Mouse (Mus musculus): ENCODE data around the gene Fmn2. TPM values are rescaled to one million over a fixed set of nuclear protein-coding genes. Genes with fewer than 3 reads are reported as not detected.

Fmn2 gene
- total RNA-seq (2014; rRNA removed) (19.9 and 25.3 TPM in 2 replicates), polyA plus RNA-seq (2015; fragmentation: Nextera tagmentation; extraction: Ambion mirVana) (6.0 and 8.2 TPM in 2 replicates)

DNA sequence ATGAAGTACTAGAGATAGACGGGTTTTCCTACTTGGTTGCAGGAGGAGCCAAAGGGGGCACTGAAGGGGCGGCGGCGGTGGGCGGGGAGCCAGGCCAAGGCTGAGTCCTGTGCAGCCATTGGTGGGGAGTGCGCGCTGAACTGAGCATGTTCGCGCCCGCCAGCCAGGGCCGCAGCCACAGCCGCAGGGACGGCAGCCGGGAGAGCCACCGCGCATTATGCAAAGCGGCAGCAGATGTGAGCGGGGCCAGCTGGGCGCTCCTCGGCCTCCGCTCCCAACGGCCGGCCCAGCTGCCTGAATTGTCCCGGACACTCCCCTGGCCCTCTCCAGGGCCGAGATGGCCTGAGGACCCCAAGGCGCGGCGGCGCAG is at the start of gene Fmn2:
Gene Fmn2 (plus strand): TSS at position 165 of the 370 bp plus-strand sequence.
- no peaks in the 10 kb centered on the region for H3K27me3 ChIP-seq (ENCODE audit: insufficient read depth, low read length)
- H3K4me2 ChIP-seq (ENCODE audit: low read depth, low read length, poor library complexity, severe bottlenecking): peak within 1 kb of the TSS; percentile 91
- peak within 1 kb of the TSS; percentile 91 for H3K9ac ChIP-seq (replicated peaks; ENCODE audit: low read length, poor library complexity, severe bottlenecking)
- TF ChIP-seq CTCF (IDR thresholded peaks at IDR 0.05): no peak
- peak within 1 kb of the TSS; percentile 91 for H3K27ac ChIP-seq (ENCODE audit: low read depth, low read length)
- DNase-seq (ENCODE audit: low spot score) (peak; percentile 92), ATAC-seq (ENCODE audit: low FRiP score) (peak; percentile 93)
- H3K9me3 ChIP-seq (ENCODE audit: low read length): no peaks in the 10 kb centered on the region
- H3K4me1 ChIP-seq (ENCODE audit: insufficient read depth, low read length): peaks cover 12% of the 10 kb centered on the region; the same call in 1 of the 2 replicates
- WGBS: under 1% methylated on average over 29 of the region's 29 CpGs
- no peaks in the 10 kb centered on the region for H3K36me3 ChIP-seq (ENCODE audit: insufficient read depth, low read length)
- H3K4me3 ChIP-seq (ENCODE audit: low read depth, low read length): peak within 1 kb of the TSS; percentile 89

DNA sequence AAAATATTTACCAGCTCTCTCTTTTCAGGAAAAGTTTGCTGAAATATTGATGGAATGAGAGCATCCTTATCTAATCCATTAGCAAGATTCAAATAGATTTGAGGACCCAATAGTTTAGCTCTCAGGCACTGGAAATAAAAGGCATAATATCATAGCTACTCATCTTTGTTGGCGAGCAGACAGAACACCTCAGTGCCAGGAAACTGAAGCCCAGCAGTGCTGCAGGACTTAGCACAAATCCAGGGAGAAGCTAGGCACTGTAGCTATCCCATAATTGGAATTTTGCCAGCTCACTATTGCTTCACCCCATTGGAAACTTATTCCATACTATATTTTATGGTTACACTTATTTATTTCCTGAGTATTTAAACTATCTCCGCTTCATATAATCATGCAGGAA is 46.5 kb upstream of the Fmn2 start:
- H3K4me2 ChIP-seq (ENCODE audit: low read depth, low read length, poor library complexity, severe bottlenecking): no peak overlapping the region
- no peak for DNase-seq (ENCODE audit: low spot score)

DNA sequence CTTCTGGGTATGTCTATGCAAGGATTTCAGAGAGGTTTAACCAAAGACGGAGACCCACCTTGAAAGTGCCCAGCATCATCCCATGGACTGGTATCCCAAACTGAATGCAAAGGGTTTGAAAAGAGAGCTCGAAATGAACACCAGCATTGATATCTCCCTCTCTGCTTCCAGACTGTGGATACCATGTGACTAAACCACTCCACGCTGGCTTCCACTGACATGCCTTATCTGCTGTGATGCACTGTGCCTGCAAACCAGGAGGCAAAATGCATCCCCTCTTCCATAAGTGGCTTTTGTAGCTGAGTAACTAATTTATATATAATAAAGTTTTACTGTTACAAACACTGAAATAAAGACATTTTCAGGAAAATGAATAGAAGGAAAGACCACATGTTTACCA is 36.2 kb upstream of the Fmn2 start:
- no peak for ATAC-seq (ENCODE audit: low FRiP score)
- Histone ChIP-seq H3K4me3 (ENCODE audit: low read depth, low read length) (no peak overlapping the region), H3K27ac (ENCODE audit: low read depth, low read length) (no peak overlapping the region), H3K9me3 (ENCODE audit: low read length) (no peaks in the 10 kb centered on the region), H3K36me3 (ENCODE audit: insufficient read depth, low read length) (no peaks in the 10 kb centered on the region), H3K4me1 (ENCODE audit: insufficient read depth, low read length) (no peaks in the 10 kb centered on the region), H3K9ac (replicated peaks; ENCODE audit: low read length, poor library complexity, severe bottlenecking) (no peak overlapping the region), H3K27me3 (ENCODE audit: insufficient read depth, low read length) (0 out of 2 replicates have a peak, but pooled peaks cover 11% of the 10 kb centered on the region), H3K4me2 (ENCODE audit: low read depth, low read length, poor library complexity, severe bottlenecking) (no peak overlapping the region)
- TF ChIP-seq CTCF (IDR thresholded peaks at IDR 0.05): no peak
- DNase-seq (ENCODE audit: low spot score): no peak
- WGBS: 83% methylated on average over 3 of the region's 3 CpGs

More for the DNA sequence above, 46.5 kb upstream of the Fmn2 start:
- 91% methylated on average over 2 of the region's 2 CpGs for WGBS
- no peak overlapping the region for H3K27ac ChIP-seq (ENCODE audit: low read depth, low read length)
- no peak overlapping the region for H3K4me3 ChIP-seq (ENCODE audit: low read depth, low read length)
- no peaks in the 10 kb centered on the region for H3K36me3 ChIP-seq (ENCODE audit: insufficient read depth, low read length)
- TF ChIP-seq CTCF (IDR thresholded peaks at IDR 0.05): no peak
- no peaks in the 10 kb centered on the region for H3K27me3 ChIP-seq (ENCODE audit: insufficient read depth, low read length)
- no peaks in the 10 kb centered on the region for H3K9me3 ChIP-seq (ENCODE audit: low read length)
- no peak overlapping the region for H3K9ac ChIP-seq (replicated peaks; ENCODE audit: low read length, poor library complexity, severe bottlenecking)
- no peak for ATAC-seq (ENCODE audit: low FRiP score)
- H3K4me1 ChIP-seq (ENCODE audit: insufficient read depth, low read length): no peaks in the 10 kb centered on the region

DNA sequence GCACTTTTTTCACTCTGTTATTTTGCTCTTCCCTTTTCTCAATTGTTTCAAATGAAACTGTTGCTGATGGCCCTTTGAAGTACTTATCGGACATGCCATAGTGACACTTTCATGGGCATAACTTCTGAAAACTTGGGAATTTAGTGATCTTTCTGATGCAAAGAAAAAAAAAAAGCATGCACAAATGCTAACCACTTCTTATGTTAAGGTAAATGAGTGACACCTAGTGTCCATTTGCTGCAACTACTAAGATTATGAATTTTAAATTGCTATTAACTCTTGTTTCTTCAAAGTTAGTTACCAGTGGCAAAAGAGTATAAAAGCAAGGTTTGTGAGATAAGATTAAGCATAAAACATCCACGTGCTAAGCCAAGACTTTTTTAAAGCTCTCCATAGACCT is 35.4 kb upstream of the Fmn2 start:
- TF ChIP-seq CTCF (IDR thresholded peaks at IDR 0.05): peak; percentile 88
- no peak for ATAC-seq (ENCODE audit: low FRiP score)
- Histone ChIP-seq H3K4me2 (ENCODE audit: low read depth, low read length, poor library complexity, severe bottlenecking) (no peak overlapping the region), H3K4me3 (ENCODE audit: low read depth, low read length) (no peak overlapping the region), H3K27ac (ENCODE audit: low read depth, low read length) (no peak overlapping the region), H3K4me1 (ENCODE audit: insufficient read depth, low read length) (no peaks in the 10 kb centered on the region), H3K36me3 (ENCODE audit: insufficient read depth, low read length) (no peaks in the 10 kb centered on the region), H3K9ac (replicated peaks; ENCODE audit: low read length, poor library complexity, severe bottlenecking) (no peak overlapping the region), H3K27me3 (ENCODE audit: insufficient read depth, low read length) (0 out of 2 replicates have a peak, but pooled peaks cover 11% of the 10 kb centered on the region), H3K9me3 (ENCODE audit: low read length) (no peaks in the 10 kb centered on the region)
- WGBS: 26% methylated on average over 2 of the region's 2 CpGs
- DNase-seq (ENCODE audit: low spot score): peak; percentile 74

DNA sequence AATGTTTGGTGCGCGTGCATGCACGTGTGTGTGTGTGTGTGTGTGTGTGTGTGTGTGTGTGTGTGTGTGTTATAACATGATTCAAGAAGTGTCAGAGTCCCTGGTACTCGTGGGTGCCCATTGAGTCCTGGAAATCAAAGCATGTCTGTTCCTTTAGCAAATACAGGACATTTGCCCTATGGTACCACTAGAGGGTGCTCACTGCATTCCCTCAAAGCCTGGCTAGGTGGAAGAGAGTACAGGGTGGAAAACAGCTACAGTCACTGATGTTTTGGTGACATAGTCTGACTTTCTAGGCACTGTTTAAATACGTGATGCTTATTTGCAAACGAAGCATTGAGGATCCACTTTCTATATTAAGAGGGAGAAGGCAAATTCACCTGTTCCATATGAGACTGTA is 31.9 kb upstream of the Fmn2 start:
- Histone ChIP-seq H3K4me2 (ENCODE audit: low read depth, low read length, poor library complexity, severe bottlenecking) (no peak overlapping the region), H3K36me3 (ENCODE audit: insufficient read depth, low read length) (no peaks in the 10 kb centered on the region), H3K4me3 (ENCODE audit: low read depth, low read length) (no peak overlapping the region), H3K9ac (replicated peaks; ENCODE audit: low read length, poor library complexity, severe bottlenecking) (no peak overlapping the region), H3K4me1 (ENCODE audit: insufficient read depth, low read length) (no peaks in the 10 kb centered on the region), H3K9me3 (ENCODE audit: low read length) (no peaks in the 10 kb centered on the region), H3K27ac (ENCODE audit: low read depth, low read length) (no peak overlapping the region), H3K27me3 (ENCODE audit: insufficient read depth, low read length) (0 out of 2 replicates have a peak, but pooled peaks cover 11% of the 10 kb centered on the region)
- peak; percentile 89 for DNase-seq (ENCODE audit: low spot score)
- peak; percentile 99 for TF ChIP-seq CTCF (IDR thresholded peaks at IDR 0.05)
- WGBS: 4% methylated on average over 6 of the region's 6 CpGs
- peak; percentile 83 for ATAC-seq (ENCODE audit: low FRiP score)

DNA sequence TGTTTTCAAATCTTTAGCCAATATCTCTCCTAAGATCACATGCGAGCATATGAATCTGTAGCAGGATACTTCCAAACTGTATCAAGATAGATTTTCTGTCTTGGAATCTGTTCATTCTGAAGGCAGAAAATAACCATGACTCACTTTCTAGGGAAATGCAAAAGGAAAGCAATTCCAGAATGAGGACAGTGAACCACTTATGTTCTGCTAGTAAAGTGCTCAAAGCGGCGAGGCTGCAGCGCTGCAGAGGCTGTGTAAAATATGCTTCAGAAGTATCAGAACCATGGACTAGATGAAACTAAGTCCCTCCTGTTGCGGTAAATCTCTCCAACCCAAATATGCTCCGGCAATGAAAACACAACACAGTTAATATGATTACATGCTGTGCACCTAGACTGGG is 19.1 kb upstream of the Fmn2 start:
- Histone ChIP-seq H3K9ac (replicated peaks; ENCODE audit: low read length, poor library complexity, severe bottlenecking) (no peak overlapping the region), H3K4me1 (ENCODE audit: insufficient read depth, low read length) (no peaks in the 10 kb centered on the region), H3K9me3 (ENCODE audit: low read length) (no peaks in the 10 kb centered on the region), H3K4me2 (ENCODE audit: low read depth, low read length, poor library complexity, severe bottlenecking) (no peak overlapping the region), H3K27me3 (ENCODE audit: insufficient read depth, low read length) (no peaks in the 10 kb centered on the region), H3K4me3 (ENCODE audit: low read depth, low read length) (no peak overlapping the region), H3K27ac (ENCODE audit: low read depth, low read length) (no peak overlapping the region), H3K36me3 (ENCODE audit: insufficient read depth, low read length) (no peaks in the 10 kb centered on the region)
- no peak for TF ChIP-seq CTCF (IDR thresholded peaks at IDR 0.05)
- DNase-seq (ENCODE audit: low spot score) (no peak), ATAC-seq (ENCODE audit: low FRiP score) (no peak)
- 88% methylated on average over 6 of the region's 6 CpGs for WGBS
